Mouse (Mus musculus) urinary bladder, adult 2 months (tissue): ENCODE results near the gene Ugt1a10. TPM values are rescaled to one million over a fixed set of nuclear protein-coding genes. Genes with fewer than 3 reads are reported as not detected.
A peak's percentile ranks its signal among the peaks of the same experiment; 100 is the strongest.
"Not testable (repeated sequence)": the region's sequence is repeated elsewhere in the genome, so short reads cannot be mapped to it uniquely, and the experiment has no call there.

ENCODE experiments used
- DNase-seq: peaks from one replicate; pipeline ENCODE4 v3.0.0; 2022; ENCODE audit warnings: low spot score
- polyA plus RNA-seq: library from polyadenylated mRNA; depleted of rRNA; stranded (reverse); fragments of >200 nt; gene quantifications from 2 replicates; pipeline ENCODE4 v1.2.3, GENCODE M21; 2012

Ugt1a10 gene
- polyA plus RNA-seq, 1 experiment, result not detected

- no peak for DNase-seq
These were observed 159.3 kb downstream of the Ugt1a10 start for GRCm38 (mm10) chr1:88214462-88214952.

DNA sequence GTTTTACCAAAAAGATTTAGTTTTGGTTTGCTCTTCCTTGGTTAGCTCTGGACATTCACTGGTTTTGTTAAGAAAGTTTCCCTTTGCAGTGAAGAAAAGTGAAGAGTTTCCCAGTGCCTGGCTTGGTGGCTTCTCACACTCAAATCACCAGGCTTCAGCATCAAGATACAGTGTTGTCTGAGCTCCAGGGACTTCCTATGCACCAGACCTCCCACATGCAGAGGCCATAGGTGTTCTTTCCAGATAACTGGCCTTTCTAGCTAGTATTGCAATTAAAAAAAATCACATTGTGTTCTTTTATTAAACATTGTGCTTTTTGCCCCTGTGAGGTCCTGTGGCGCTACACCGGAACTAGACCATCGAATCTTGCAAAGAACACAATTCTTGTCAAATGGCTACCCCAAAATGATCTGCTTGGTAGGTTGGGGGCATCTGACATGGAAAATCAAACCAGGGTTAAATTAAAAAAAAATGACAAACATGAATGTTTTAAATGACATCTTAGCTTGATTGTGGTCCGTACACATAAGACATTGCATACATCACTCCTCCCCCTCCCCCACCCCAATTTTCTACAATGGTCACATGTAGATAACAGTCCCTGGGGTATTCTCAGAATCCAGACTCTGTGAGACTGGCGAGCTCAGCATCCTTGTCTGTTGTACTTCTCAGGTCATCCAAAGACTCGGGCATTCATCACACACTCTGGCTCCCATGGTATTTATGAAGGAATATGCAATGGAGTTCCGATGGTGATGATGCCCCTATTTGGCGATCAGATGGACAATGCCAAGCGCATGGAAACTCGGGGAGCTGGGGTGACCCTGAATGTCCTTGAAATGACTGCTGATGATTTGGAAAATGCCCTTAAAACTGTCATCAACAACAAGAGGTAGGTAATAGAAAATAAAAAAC lies 160.5 kb downstream of the Ugt1a10 start:
- no peak for DNase-seq

DNA sequence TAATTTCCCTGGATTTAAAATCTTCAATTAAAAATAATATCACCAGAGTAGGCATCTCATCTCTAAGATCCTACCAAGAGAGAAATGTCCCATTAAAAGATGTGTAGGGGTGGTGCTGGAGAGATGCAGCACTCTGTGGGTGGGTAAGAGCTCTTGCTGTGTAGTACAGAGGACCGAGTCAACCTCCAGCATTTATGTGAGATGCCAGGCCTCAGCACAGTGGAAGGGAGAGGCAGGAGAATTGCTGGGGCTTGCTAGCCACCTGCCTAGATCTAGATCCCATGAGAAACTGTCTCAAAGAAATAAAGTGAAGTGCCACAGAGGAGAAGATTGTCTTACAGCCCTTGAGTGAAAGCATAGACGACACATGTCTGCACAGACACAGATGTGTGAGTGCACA lies 161.4 kb downstream of the Ugt1a10 start:
- DNase-seq, result no peak

DNA sequence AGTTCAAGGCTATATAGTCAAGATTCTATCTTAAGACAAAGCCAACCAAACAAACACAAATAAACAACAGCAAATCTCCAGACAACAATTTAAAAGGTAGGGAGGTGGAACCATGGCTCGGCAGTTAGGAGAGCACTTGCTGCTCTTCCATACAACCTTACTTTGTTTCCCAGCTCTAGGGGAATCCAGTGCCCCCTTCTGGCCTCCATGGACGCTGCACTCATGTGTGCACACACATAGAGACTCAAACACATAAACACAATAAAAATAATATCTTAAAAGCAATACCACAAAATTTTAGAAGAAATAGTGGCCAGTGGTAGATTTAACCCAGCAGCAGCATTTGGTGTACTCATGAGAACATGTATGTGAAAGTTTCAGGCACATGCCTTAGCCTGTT lies 162.0 kb downstream of the Ugt1a10 start:
- DNase-seq, result no peak

DNA sequence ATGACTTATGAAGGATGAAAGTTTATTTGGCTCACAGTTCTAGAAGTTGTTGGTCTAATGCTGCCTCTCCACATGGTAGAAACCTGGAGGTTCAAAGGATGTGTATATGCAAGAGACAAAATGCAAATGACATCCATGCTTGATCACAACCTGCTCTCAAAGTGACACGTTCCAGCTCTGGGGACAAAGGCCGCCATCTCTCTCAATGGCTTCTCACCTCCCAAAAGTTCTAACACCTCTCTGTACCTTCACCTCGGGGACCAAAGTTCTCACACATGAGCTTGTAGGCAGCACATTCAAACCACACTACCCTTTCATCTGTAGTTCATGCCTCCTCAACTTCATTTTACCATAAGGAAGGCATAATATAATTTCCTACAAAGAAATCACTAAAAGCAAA lies 162.4 kb downstream of the Ugt1a10 start:
- no peak for DNase-seq

DNA sequence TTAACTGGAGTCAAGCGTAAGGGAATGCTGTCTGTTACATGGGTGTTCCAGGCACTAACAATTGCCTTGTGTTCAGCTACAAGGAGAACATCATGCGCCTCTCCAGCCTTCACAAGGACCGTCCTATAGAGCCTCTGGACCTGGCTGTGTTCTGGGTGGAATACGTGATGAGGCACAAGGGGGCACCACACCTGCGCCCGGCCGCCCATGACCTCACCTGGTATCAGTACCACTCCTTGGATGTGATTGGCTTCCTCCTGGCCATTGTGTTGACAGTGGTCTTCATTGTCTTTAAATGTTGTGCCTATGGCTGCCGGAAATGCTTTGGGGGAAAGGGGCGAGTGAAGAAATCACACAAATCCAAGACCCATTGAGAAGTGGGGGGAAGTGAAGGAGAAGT lies 162.9 kb downstream of the Ugt1a10 start:
- DNase-seq, result no peak

DNA sequence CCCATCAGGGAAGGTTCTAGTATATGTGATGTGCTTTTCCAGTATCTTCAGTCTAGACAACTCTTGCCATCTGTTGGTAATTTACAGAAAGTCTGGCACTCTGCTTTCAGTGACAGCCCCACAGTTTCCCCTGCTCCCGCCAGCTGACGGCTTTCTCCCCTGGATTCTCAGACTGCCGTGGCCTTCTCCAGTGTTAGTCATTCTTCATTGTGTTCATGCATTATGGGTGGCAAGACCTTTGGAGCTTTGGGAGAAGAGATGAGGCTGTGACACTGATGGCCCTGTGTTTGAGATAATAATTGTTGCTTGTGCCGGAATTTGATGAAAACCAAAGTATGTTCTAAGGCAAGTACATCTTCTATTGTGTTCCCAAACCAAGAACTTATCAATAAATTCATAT lies 163.4 kb downstream of the Ugt1a10 start:
- no peak for DNase-seq

DNA sequence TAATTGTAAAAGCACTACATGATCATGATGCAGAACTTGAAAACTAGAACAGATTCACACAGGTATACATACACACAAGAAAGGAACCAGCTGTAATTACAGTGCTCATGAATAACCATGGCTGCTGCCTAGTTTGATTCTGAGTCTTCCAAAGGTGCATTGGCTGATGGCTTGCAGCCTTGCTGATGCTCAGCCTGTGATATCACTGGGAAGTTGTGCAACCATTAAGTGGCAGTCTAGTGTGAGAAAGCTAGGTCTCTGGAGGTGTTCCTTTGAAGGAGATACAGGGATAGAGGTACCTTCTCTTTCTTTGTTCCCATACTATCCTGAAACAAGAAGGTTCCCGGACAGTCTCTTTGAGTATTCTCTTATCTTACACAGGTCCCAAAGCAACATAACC lies 163.9 kb downstream of the Ugt1a10 start:
- no peak for DNase-seq

DNA sequence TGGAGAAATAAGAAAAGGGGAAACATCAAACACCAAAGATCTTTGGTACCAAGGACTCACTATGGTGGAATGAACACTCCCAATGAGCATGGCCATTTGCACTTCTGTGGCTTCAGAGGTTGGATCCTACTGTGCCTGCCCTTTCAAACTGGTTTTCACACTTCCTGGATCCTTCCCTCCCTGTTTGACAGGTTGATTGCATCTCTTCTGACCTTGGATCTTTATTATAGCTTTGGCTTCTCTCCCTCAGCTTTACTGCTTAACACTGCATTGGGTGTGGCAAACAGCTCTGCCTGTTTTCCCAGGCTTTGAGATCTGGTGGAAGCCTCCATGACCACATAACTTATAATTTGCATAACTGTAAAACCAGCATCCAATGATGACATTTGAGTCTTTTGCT lies 165.1 kb downstream of the Ugt1a10 start:
- no peak for DNase-seq

- DNase-seq, result no peak
These were observed 167.0 kb downstream of the Ugt1a10 start for GRCm38 (mm10) chr1:88222216-88222615.

- not testable (repeated sequence) for DNase-seq
These were observed 167.9 kb downstream of the Ugt1a10 start for GRCm38 (mm10) chr1:88223011-88223515.

DNA sequence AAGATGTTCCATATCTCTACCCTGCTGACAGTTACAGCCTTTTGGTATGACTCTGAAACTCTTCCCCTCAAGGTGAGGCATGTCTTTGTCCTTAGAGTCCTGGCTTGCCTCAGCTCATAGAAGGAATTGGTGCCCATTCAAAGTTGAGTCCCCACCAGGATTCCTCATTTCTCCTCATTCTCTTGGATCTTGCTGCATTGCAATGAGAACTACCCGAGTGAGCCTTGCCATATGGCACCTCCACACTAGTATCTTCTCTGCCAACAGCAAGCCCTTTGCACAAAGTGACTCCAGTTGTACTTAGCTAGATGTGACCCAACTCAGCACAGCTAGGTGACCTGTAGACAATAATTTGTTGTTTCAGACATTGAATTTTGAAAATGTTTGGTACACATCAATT lies 168.4 kb downstream of the Ugt1a10 start:
- DNase-seq, result peak; percentile 31

DNA sequence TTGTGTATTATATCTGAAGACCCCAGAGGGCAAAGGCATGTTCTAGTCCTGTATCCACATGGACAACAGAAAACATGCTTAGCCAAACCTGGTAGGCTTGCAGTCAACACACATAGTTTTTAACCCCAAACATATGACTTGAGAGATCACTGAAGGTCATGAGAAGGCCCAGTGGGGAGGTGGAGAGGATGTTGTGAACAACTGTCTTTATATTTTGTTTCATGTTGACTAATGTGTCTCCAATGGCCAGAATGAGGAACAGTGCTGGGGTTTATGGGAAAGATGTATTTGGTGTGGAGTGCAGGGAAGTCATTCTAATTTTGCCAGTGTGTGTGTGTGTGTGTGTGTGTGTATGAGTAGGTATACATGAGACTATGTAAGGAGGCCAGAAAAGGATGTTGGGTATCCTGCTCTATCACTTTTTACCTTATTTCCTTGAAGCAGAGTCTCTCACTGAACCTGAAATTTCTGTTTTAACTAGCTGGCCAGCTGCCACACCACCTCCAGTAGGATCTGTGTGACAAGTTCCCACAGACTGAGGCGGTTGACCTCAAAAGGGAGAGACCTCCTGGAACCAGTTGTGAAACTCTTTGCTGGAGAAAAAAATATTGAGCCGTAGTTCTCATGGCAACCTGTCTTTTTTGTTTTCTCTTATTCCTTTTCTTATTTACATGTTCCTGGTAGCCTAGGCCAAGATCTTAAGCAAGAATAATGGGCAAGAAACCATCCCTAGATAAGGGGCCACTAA lies 169.0 kb downstream of the Ugt1a10 start:
- DNase-seq, result peak; percentile 48

DNA sequence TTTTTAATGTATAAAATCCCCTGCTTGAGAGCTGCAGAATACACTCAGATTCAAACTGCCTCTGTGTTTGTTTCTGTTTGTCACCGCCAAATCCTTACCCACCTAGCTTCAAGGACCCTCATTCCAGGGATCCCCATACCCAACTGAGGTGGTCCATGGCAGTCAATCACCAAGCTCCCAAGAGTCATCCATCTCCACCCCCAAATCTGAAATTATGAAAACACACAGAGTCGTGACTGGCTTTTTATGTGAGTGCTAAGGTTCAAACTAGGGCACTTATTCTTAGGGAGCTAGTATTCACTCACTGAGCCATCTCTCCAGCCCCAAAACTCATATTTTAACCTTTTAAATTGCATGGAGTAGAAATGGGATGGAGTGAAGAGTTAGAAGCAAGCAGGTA lies 170.1 kb downstream of the Ugt1a10 start:
- DNase-seq, result not testable (repeated sequence)

- no peak for DNase-seq
These were observed 170.6 kb downstream of the Ugt1a10 start for GRCm38 (mm10) chr1:88225741-88226140.

- DNase-seq, result no peak
These were observed 171.6 kb downstream of the Ugt1a10 start, which contains the start of gene Mroh2a for GRCm38 (mm10) chr1:88226670-88227379. Mroh2a (plus strand) TSS chr1:88226986.

GRCm38 (mm10) chr1:88227482-88227881 lies 172.3 kb downstream of the Ugt1a10 start:
- no peak for DNase-seq

- peak; percentile 41 for DNase-seq
These were observed 172.9 kb downstream of the Ugt1a10 start for GRCm38 (mm10) chr1:88228121-88228520.

DNA sequence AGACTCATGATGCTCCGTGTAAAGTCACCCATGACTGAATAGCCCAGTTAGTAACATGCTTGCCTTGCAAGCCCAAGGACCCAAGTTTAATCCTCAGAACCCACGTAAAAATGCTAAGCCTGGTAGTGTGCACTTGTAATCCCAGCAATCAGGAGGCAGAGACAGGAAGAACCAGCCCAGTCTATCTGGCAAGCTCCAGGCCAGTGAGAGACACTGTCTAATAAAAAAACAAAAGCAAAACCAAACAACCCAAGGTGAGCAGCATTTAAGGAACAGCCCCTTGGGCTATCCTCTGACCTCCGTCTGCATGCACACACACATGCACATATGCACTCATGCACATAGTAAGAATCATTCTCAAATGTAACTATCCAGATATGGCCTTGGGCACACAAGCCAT lies 174.4 kb downstream of the Ugt1a10 start:
- no peak for DNase-seq

DNA sequence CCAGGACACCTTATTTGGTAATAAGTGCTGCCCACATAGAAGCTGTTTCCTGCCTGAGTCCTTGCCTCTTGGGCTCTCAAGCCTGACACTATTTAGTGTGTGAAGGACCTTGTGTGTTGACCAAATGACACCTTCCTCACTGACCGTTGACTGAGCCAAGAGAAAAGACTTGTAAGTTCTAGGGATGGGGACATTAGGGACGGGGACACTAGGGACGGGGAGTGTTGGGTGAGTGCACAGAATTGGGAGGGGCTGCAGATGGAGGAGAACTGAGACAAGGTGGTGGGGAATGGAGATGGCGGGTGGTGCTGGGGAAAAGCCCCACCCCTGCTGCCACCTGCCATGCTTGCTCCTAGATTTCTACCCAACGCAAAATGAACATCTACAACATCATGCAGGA lies 174.8 kb downstream of the Ugt1a10 start:
- DNase-seq, result peak; percentile 32

- DNase-seq, result peak; percentile 32
These were observed 175.2 kb downstream of the Ugt1a10 start for GRCm38 (mm10) chr1:88230421-88230820.
